Comparison of ENCODE assay signal across 9 mouse cellular contexts in the genomic region with DNA sequence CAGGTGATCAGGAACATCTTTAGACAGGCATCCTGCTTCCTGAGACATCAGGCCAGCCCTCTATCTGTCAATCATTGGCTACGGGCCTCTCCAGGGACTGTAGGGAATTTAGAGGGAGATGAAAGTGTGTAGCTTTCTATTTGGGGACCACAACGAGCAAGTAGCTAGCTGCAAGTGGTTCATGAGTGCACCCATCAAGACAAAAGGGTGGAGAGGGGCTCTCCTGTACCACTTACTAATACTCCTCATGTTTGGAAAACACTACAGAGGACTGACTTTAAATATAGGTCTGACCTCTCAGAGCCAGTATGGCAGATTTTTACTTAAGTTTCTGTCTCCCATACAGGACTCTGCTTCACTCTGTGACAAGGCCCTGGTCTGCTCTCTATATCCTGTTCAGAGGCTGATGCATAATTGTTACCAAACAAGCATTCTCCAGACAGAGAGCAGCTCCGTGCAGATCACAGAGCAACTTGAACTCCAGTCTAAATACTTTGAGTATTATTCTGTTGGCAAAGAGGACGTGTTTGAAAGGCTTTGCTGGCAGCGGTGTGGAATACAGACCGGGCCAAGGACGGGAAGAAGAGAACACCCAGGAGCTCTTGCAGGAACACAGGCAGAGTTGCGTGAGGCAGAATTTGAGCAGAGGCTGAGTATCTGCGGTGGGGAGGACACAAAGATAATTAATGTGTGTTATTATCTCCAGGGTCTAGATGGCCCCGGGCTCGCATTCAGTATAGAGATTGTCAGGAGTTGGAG. TPM values are rescaled to one million over a fixed set of nuclear protein-coding genes. Genes with fewer than 3 reads are reported as not detected.
DNase-seq lines count a peak whose midpoint lies in the region; ATAC-seq and TF ChIP-seq lines count a peak whose summit lies in the region.
"Had no signal": no experiment of that assay in that cellular context is flagged by ENCODE, and none has a peak within 500 bp of the region (broad histone marks: within the 10 kb centered on the region; RNA-seq: fewer than 3 reads in every experiment).

No protein-coding gene starts in this region.

- no peak overlapping the region for H3K27ac ChIP-seq in kidney, adult 2 months (ENCODE audit: insufficient read depth, low read depth, low read length)
- H3K27ac ChIP-seq in hindbrain, postnatal 0 days, result no peak overlapping the region
- H3K27ac ChIP-seq: midbrain, embryonic 12.5 days had no signal

- no peak for ATAC-seq in hindbrain, postnatal 0 days

- no peaks in the 10 kb centered on the region for H3K9me3 ChIP-seq in hindbrain, postnatal 0 days (ENCODE audit: low read length)
- H3K9me3 ChIP-seq: midbrain, embryonic 12.5 days had no signal

- no peak overlapping the region for H3K9ac ChIP-seq in hindbrain, postnatal 0 days (replicated peaks; ENCODE audit: low read length)
- H3K9ac ChIP-seq: midbrain, embryonic 12.5 days had no signal

- 52% methylated on average over 11 of the region's 11 CpGs for whole genome bisulfite sequencing in kidney, adult 2 months
- WGBS in hindbrain, postnatal 0 days, result 48% methylated on average over 11 of the region's 11 CpGs

- H3K36me3 ChIP-seq in kidney, adult 2 months (ENCODE audit: control insufficient read depth, insufficient read depth, low read length), result no peaks in the 10 kb centered on the region
- H3K36me3 ChIP-seq in hindbrain, postnatal 0 days (ENCODE audit: insufficient read depth, low read length), result no peaks in the 10 kb centered on the region
- H3K36me3 ChIP-seq: midbrain, embryonic 12.5 days had no signal

- TF ChIP-seq POLR2A in kidney, adult 2 months (IDR thresholded peaks at IDR 0.05; ENCODE audit: low read depth, low read length), result no peak

- TF ChIP-seq CTCF in kidney, adult 2 months (conservative IDR thresholded peaks at IDR 0.05; ENCODE audit: insufficient read depth, insufficient read length, low read depth, low read length), result no peak
- TF ChIP-seq CTCF in hindbrain, postnatal 0 days (IDR thresholded peaks at IDR 0.05; ENCODE audit: low read depth), result no peak

- H3K4me3 ChIP-seq in kidney, adult 2 months (ENCODE audit: insufficient read depth, low read depth, low read length), result no peak overlapping the region
- no peak overlapping the region for H3K4me3 ChIP-seq in hindbrain, postnatal 0 days (ENCODE audit: low read length)
- H3K4me3 ChIP-seq: midbrain, embryonic 12.5 days had no signal

- no peaks in the 10 kb centered on the region for H3K27me3 ChIP-seq in kidney, adult 2 months (replicated peaks; ENCODE audit: control insufficient read depth, insufficient read depth, low read length)
- H3K27me3 ChIP-seq in hindbrain, postnatal 0 days (ENCODE audit: insufficient read depth, low read length), result no peaks in the 10 kb centered on the region
- H3K27me3 ChIP-seq: midbrain, embryonic 12.5 days had no signal

- peak; percentile 43 for DNase-seq in kidney, adult 2 months
- DNase-seq in kidney, adult 9 months, result no peak
- peak; percentile 65 for DNase-seq in gastrocnemius, adult 18-20 months (ENCODE audit: low spot score)
- DNase-seq in hindbrain, postnatal 0 days (ENCODE audit: low spot score), result peak; percentile 24
- DNase-seq in lung, postnatal 4 days, result peak; percentile 57 to 82
- DNase-seq in left cerebral cortex, adult 9 months (ENCODE audit: low spot score in 2 of 2), result no peak
- DNase-seq in frontal cortex, postnatal 14 days (ENCODE audit: low spot score in 2 of 2), result no peak
- no peak for DNase-seq in spleen, postnatal 10 days (ENCODE audit: low spot score in 2 of 2)

- H3K4me1 ChIP-seq in kidney, adult 2 months (ENCODE audit: control insufficient read depth, insufficient read depth, low read length), result peaks cover 6% of the 10 kb centered on the region; the same call in 1 of the 2 replicates
- H3K4me1 ChIP-seq in hindbrain, postnatal 0 days (ENCODE audit: insufficient read depth, low read length), result no peaks in the 10 kb centered on the region
- H3K4me1 ChIP-seq: midbrain, embryonic 12.5 days had no signal

- H3K4me2 ChIP-seq in hindbrain, postnatal 0 days (ENCODE audit: low read depth, low read length), result no peak overlapping the region
- H3K4me2 ChIP-seq: midbrain, embryonic 12.5 days had no signal

RNA-seq across cellular contexts. Expression of a gene that starts 56.2 kb away (rescaled TPM):
- not detected in 2 replicates for polyA plus RNA-seq in kidney, adult 2 months (2012; rRNA removed)
- not detected for total RNA-seq in gastrocnemius, adult 18-20 months (2021)
- total RNA-seq in hindbrain, postnatal 0 days (2014; rRNA removed), result not detected in 2 replicates
- polyA plus RNA-seq in hindbrain, postnatal 0 days (2015; fragmentation: Nextera tagmentation; extraction: Ambion mirVana), result not detected in 2 replicates
- polyA plus RNA-seq: midbrain, embryonic 12.5 days had no signal

Comparison
In these comparisons a context has a peak if more than half of its experiments do, and no peak if none do; other contexts are left out.
1. DNase-seq: peak in kidney, adult 2 months (single experiment), gastrocnemius, adult 18-20 months (single experiment), hindbrain, postnatal 0 days (single experiment) and lung, postnatal 4 days (2 of 2); none in kidney, adult 9 months (single experiment), left cerebral cortex, adult 9 months (0 of 2), frontal cortex, postnatal 14 days (0 of 2) and spleen, postnatal 10 days (0 of 2).